Mouse (Mus musculus): ENCODE measurements around the gene Spag7.

GRCm38 (mm10) chr11:70650322-70651175 lies 18.7 kb downstream of the Spag7 start:
- no peak for TF ChIP-seq CTCF (IDR thresholded peaks at IDR 0.05; ENCODE audit: extremely low read depth, insufficient read depth, insufficient read length, insufficient replicate concordance)
- TF ChIP-seq POLR2A (IDR thresholded peaks at IDR 0.05; ENCODE audit: low read depth, low read length) = no peak
